In genomic region chr1:76075213-76075612, GRCm38 (mm10) we compare ENCODE assay signal across 19 mouse cellular contexts.
A peak's percentile ranks its signal among the peaks of the same experiment; 100 is the strongest.
DNase-seq lines count a peak whose midpoint lies in the region; ATAC-seq lines count a peak whose summit lies in the region.
"Had no signal": no experiment of that assay in that cellular context is flagged by ENCODE, and none has a peak within 500 bp of the region (broad histone marks: within the 10 kb centered on the region; RNA-seq: fewer than 3 reads in every experiment).

No protein-coding gene starts in this region.

- WGBS in heart, embryonic 16.5 days = 53% methylated on average over 3 of the region's 3 CpGs
- 72% methylated on average over 3 of the region's 3 CpGs for WGBS in neural tube, embryonic 12.5 days
- WGBS in limb, embryonic 10.5 days = 73% methylated on average over 3 of the region's 3 CpGs
- 54% methylated on average over 3 of the region's 3 CpGs for WGBS in liver, embryonic 12.5 days (ENCODE audit: insufficient replicate concordance)

- peaks cover 8% of the 10 kb centered on the region; the same call in 1 of the 2 replicates for H3K4me1 ChIP-seq in heart, embryonic 16.5 days (ENCODE audit: control insufficient read depth, insufficient read depth, low read length)
- peaks cover 15% of the 10 kb centered on the region; the same call in 1 of the 2 replicates for H3K4me1 ChIP-seq in neural tube, embryonic 12.5 days
- peaks cover 36% of the 10 kb centered on the region for H3K4me1 ChIP-seq in limb, embryonic 10.5 days
- no peaks in the 10 kb centered on the region for H3K4me1 ChIP-seq in liver, embryonic 12.5 days

- H3K27ac ChIP-seq in heart, embryonic 16.5 days (ENCODE audit: low read length) = 0 out of 2 replicates have a peak overlapping the region, but pooled peaks have one; percentile 4
- H3K27ac ChIP-seq in neural tube, embryonic 12.5 days = no peak overlapping the region; the same call in 1 of the 2 replicates
- H3K27ac ChIP-seq in limb, embryonic 10.5 days = peak overlapping the region; percentile 66; the same call in 1 of the 2 replicates
- no peak overlapping the region for H3K27ac ChIP-seq in liver, embryonic 12.5 days
- H3K27ac ChIP-seq: embryonic facial prominence, embryonic 12.5 days; heart, embryonic 13.5 days had no signal

- no peaks in the 10 kb centered on the region for H3K9me3 ChIP-seq in heart, embryonic 16.5 days (replicated peaks; ENCODE audit: control insufficient read depth, low read length)
- no peaks in the 10 kb centered on the region for H3K9me3 ChIP-seq in neural tube, embryonic 12.5 days
- H3K9me3 ChIP-seq in limb, embryonic 10.5 days (replicated peaks) = no peaks in the 10 kb centered on the region
- H3K9me3 ChIP-seq in liver, embryonic 12.5 days (replicated peaks) = no peaks in the 10 kb centered on the region
- H3K9me3 ChIP-seq: embryonic facial prominence, embryonic 12.5 days; heart, embryonic 13.5 days had no signal

- H3K27me3 ChIP-seq in heart, embryonic 16.5 days (ENCODE audit: control insufficient read depth, insufficient read depth, low read length) = no peaks in the 10 kb centered on the region
- H3K27me3 ChIP-seq in neural tube, embryonic 12.5 days (replicated peaks) = no peaks in the 10 kb centered on the region
- no peaks in the 10 kb centered on the region for H3K27me3 ChIP-seq in limb, embryonic 10.5 days (ENCODE audit: low read depth, poor library complexity, severe bottlenecking)
- H3K27me3 ChIP-seq in liver, embryonic 12.5 days (replicated peaks) = no peaks in the 10 kb centered on the region
- H3K27me3 ChIP-seq: embryonic facial prominence, embryonic 12.5 days; heart, embryonic 13.5 days had no signal

- no peak overlapping the region for H3K9ac ChIP-seq in heart, embryonic 16.5 days (ENCODE audit: low read length)
- no peak overlapping the region for H3K9ac ChIP-seq in neural tube, embryonic 12.5 days
- no peak overlapping the region for H3K9ac ChIP-seq in liver, embryonic 12.5 days
- H3K9ac ChIP-seq: embryonic facial prominence, embryonic 12.5 days; heart, embryonic 13.5 days had no signal

- ATAC-seq in heart, embryonic 16.5 days (replicated peaks; ENCODE audit: extremely low read depth, insufficient read depth, low FRiP score) = no peak
- no peak for ATAC-seq in neural tube, embryonic 12.5 days (ENCODE audit: low FRiP score, low read depth)
- ATAC-seq in liver, embryonic 12.5 days = no peak

- no peaks in the 10 kb centered on the region for H3K36me3 ChIP-seq in heart, embryonic 16.5 days (ENCODE audit: control insufficient read depth, insufficient read depth)
- no peaks in the 10 kb centered on the region for H3K36me3 ChIP-seq in neural tube, embryonic 12.5 days
- H3K36me3 ChIP-seq in limb, embryonic 10.5 days = no peaks in the 10 kb centered on the region
- H3K36me3 ChIP-seq in liver, embryonic 12.5 days = no peaks in the 10 kb centered on the region
- H3K36me3 ChIP-seq: embryonic facial prominence, embryonic 12.5 days; heart, embryonic 13.5 days had no signal

- no peak overlapping the region for H3K4me2 ChIP-seq in heart, embryonic 16.5 days (ENCODE audit: low read depth, low read length)
- 0 out of 2 replicates have a peak overlapping the region, but pooled peaks have one; percentile 21 for H3K4me2 ChIP-seq in neural tube, embryonic 12.5 days (replicated peaks)
- no peak overlapping the region for H3K4me2 ChIP-seq in liver, embryonic 12.5 days
- H3K4me2 ChIP-seq: embryonic facial prominence, embryonic 12.5 days; heart, embryonic 13.5 days; liver, embryonic 11.5 days had no signal

- DNase-seq in heart, postnatal 14 days = no peak
- DNase-seq in neural tube, embryonic 10.5 days (ENCODE audit: extremely low spot score, low spot score) = no peak
- no peak for DNase-seq in limb, embryonic 10.5 days (ENCODE audit: low spot score)
- no peak for DNase-seq in thymus, postnatal 0 days (ENCODE audit: low spot score)
- DNase-seq in gastrocnemius, postnatal 4 days (ENCODE audit: low spot score in 2 of 2) = no peak
- DNase-seq: adrenal gland, postnatal 10 days; cerebellum, adult 8-10 months; kidney, adult 11 months; kidney, postnatal 25 days; layer of hippocampus, adult 9-11 months; lung, postnatal 10 days; spleen, adult 18-20 months; thymus, adult 18-20 months had no signal

- intact Hi-C loops in heart, postnatal 14 days (cut with DNase I) = no loop called here

- no peak overlapping the region for H3K4me3 ChIP-seq in heart, embryonic 16.5 days (ENCODE audit: low read length)
- no peak overlapping the region for H3K4me3 ChIP-seq in neural tube, embryonic 12.5 days
- H3K4me3 ChIP-seq in limb, embryonic 10.5 days = no peak overlapping the region
- H3K4me3 ChIP-seq in liver, embryonic 12.5 days = no peak overlapping the region
- H3K4me3 ChIP-seq: embryonic facial prominence, embryonic 12.5 days; heart, embryonic 13.5 days had no signal

Comparison
In these comparisons a context has a peak if more than half of its experiments do, and no peak if none do; other contexts are left out.
1. H3K27ac ChIP-seq: peak in heart, embryonic 16.5 days (single experiment) and limb, embryonic 10.5 days (single experiment); none in neural tube, embryonic 12.5 days (single experiment) and liver, embryonic 12.5 days (single experiment).